Mouse (Mus musculus): Measurements from ENCODE around the gene Sars2.

GRCm38 (mm10) chr7:28799994-28800393 is 58.2 kb downstream of the Sars2 start:
- TF ChIP-seq CTCF (IDR thresholded peaks at IDR 0.05; ENCODE audit: control insufficient read depth, insufficient read depth, low read length) = no peak
- no peak for TF ChIP-seq POLR2A (IDR thresholded peaks at IDR 0.05; ENCODE audit: borderline replicate concordance, control insufficient read depth, low read depth, low read length)

Measured in bone marrow, adult 2 months (tissue).